Mouse (Mus musculus): Measurements from ENCODE around the gene Ndrg4. TPM values are rescaled to one million over a fixed set of nuclear protein-coding genes. Genes with fewer than 3 reads are reported as not detected.

Ndrg4 gene
- polyA plus RNA-seq (2014; fragmentation: Illumina TruSeq; extraction: RNeasy Lipid Tissue Mini Kit (QIAGEN cat#74804); ENCODE audit: insufficient read depth, low read depth, low replicate concordance): 4.2 TPM

GRCm38 (mm10) chr8:95676631-95677030 lies at the start of gene Ndrg4:
Gene Ndrg4, plus strand, starts transcription at chr8:95676980.

DNA sequence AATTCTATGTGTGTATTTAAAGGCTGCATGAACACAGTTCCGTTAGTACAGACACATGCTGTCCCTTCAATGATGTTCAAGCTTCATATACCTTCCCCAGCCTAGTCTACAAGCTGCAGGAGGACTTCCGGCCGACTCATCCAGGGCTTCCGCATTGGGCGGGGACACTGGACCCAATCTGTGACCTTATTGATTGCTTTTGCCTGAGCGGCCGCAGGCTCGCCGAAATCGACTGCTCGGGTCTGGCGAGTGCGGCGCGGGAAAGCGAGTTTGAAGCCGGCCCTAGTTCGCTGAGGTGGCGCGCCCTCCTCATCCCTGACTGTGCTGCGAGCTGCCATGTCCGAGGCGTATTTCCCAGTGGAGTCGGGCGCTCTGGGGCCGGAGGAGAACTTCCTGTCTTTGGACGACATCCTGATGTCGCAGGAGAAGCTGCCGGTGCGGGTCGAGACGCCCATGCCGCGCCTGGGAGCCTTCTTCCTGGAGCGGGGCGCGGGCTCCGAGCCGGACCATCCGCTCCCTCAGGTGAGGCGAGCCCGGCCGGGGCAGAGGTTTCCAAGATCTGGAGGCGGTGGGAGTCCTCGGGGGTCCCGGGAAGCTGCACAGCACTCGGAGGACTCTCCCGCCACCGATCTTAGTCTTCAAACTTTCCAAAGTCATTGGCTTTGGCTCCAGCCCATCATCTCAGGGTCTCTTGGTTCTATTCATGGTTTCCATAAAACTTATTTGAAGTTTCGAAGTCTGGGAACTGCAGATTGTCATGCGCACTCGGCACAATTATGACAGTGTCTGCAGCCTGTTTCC lies 43.3 kb upstream of the Ndrg4 start, which contains the start of gene Gins3:
TSS of gene Gins3 (plus strand) at position 192 of the 801 bp plus-strand sequence.

DNA sequence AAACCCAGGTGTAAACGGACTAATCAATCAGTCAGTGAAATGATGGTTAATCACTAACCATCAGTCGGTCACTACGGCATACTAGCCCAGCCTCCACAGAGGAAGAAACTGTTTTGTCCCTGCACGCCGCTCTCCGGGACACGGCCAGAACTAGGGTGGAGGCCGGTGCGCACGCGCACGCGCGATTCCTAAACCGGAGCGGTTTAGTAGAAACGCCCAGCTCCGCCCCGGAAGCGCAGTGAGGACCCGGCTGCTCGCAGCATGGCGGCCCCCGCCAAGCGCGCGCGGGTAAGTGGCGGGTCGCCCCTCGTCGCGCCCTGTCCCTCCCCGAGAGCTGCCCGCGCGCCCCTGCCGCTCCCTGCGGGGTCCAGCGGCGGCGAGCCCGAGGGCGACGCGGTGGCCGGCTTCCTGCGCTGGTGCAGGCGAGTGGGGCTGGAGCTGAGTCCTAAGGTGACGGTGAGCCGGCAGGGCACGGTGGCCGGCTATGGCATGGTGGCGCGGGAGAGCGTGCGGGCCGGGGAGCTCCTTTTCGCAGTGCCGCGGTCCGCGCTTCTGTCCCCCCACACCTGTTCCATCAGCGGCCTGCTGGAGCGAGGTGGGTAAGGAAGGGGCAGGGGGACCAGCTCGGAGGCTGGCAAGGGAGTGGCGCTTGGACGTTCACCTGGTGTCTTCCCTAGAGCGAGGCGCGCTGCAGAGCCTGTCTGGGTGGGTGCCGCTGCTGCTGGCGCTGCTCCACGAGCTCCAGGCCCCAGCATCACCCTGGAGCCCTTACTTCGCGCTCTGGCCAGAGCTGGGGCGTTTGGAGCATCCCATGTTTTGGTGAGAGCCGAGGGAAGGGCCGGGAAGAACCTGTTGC lies 39.1 kb downstream of the Ndrg4 start, which contains the start of gene Setd6:
TSS of gene Setd6 (plus strand) at position 206 of the 856 bp plus-strand sequence.

Other genes starting within 250 kb of the Ndrg4 start
- gene Cfap20, start 242.1 kb upstream of the Ndrg4 start, polyA plus RNA-seq (2014; fragmentation: Illumina TruSeq; extraction: RNeasy Lipid Tissue Mini Kit (QIAGEN cat#74804); ENCODE audit: insufficient read depth, low read depth, low replicate concordance): 47.1 TPM
- gene Csnk2a2, start 186.9 kb upstream of the Ndrg4 start, polyA plus RNA-seq (2014; fragmentation: Illumina TruSeq; extraction: RNeasy Lipid Tissue Mini Kit (QIAGEN cat#74804); ENCODE audit: insufficient read depth, low read depth, low replicate concordance): 19.6 TPM
- gene Ccdc113, start 142.9 kb upstream of the Ndrg4 start, polyA plus RNA-seq (2014; fragmentation: Illumina TruSeq; extraction: RNeasy Lipid Tissue Mini Kit (QIAGEN cat#74804); ENCODE audit: insufficient read depth, low read depth, low replicate concordance): 15.8 TPM
- not detected for gene Prss54, start 100.6 kb upstream of the Ndrg4 start, polyA plus RNA-seq (2014; fragmentation: Illumina TruSeq; extraction: RNeasy Lipid Tissue Mini Kit (QIAGEN cat#74804); ENCODE audit: insufficient read depth, low read depth, low replicate concordance)
- 2.0 TPM for gene Gins3, start 43.5 kb upstream of the Ndrg4 start, polyA plus RNA-seq (2014; fragmentation: Illumina TruSeq; extraction: RNeasy Lipid Tissue Mini Kit (QIAGEN cat#74804); ENCODE audit: insufficient read depth, low read depth, low replicate concordance)
- 9.6 TPM for gene Setd6, start 38.9 kb downstream of the Ndrg4 start, polyA plus RNA-seq (2014; fragmentation: Illumina TruSeq; extraction: RNeasy Lipid Tissue Mini Kit (QIAGEN cat#74804); ENCODE audit: insufficient read depth, low read depth, low replicate concordance)
- 18.5 TPM for gene Cnot1, start 130.5 kb downstream of the Ndrg4 start, polyA plus RNA-seq (2014; fragmentation: Illumina TruSeq; extraction: RNeasy Lipid Tissue Mini Kit (QIAGEN cat#74804); ENCODE audit: insufficient read depth, low read depth, low replicate concordance)
- gene Sap18b, start 148.4 kb downstream of the Ndrg4 start, polyA plus RNA-seq (2014; fragmentation: Illumina TruSeq; extraction: RNeasy Lipid Tissue Mini Kit (QIAGEN cat#74804); ENCODE audit: insufficient read depth, low read depth, low replicate concordance): 87.3 TPM
- 5.8 TPM for gene Slc38a7, start 176.6 kb downstream of the Ndrg4 start, polyA plus RNA-seq (2014; fragmentation: Illumina TruSeq; extraction: RNeasy Lipid Tissue Mini Kit (QIAGEN cat#74804); ENCODE audit: insufficient read depth, low read depth, low replicate concordance)
- gene Got2, start 211.6 kb downstream of the Ndrg4 start, polyA plus RNA-seq (2014; fragmentation: Illumina TruSeq; extraction: RNeasy Lipid Tissue Mini Kit (QIAGEN cat#74804); ENCODE audit: insufficient read depth, low read depth, low replicate concordance): 41.4 TPM

Data from lung, adult 10 weeks (tissue).